Mouse (Mus musculus): Measurements from ENCODE around the gene Zfr2. TPM values are rescaled to one million over a fixed set of nuclear protein-coding genes. Genes with fewer than 3 reads are reported as not detected.

The Zfr2 gene
- polyA plus RNA-seq, 1 experiment from 2014 or later = 5.6 TPM

- Histone ChIP-seq H3K4me3 (peak overlapping the region; percentile 73), H3K9me3 (no peaks in the 10 kb centered on the region; the same call in 1 of the 2 replicates), H3K4me1 (peaks cover 22% of the 10 kb centered on the region), H3K27me3 (ENCODE audit: insufficient read depth, poor library complexity, severe bottlenecking) (peaks cover 4% of the 10 kb centered on the region), H3K36me3 (peaks cover 51% of the 10 kb centered on the region), H3K27ac (0 out of 2 replicates have a peak overlapping the region, but pooled peaks have one; percentile 31)
- WGBS = 91% methylated on average over 8 of the region's 8 CpGs
- DNase-seq (ENCODE audit: low spot score) = no peak
These were observed 32.6 kb downstream of the Zfr2 start for GRCm38 (mm10) chr10:81265540-81265939.

GRCm38 (mm10) chr10:81266211-81267105 lies 33.5 kb downstream of the Zfr2 start, which contains the start of the genes Mrpl54 and Apba3:
Gene Mrpl54, minus strand, starts transcription at chr10:81266934.
Gene Apba3, plus strand, starts transcription at chr10:81266960.
- WGBS = 1% methylated on average over 48 of the region's 48 CpGs

GRCm38 (mm10) chr10:81268056-81268455 lies 35.1 kb downstream of the Zfr2 start:
- Histone ChIP-seq H3K27ac (peak overlapping the region; percentile 86), H3K36me3 (peaks cover 61% of the 10 kb centered on the region), H3K4me3 (peak overlapping the region; percentile 71), H3K9me3 (no peaks in the 10 kb centered on the region), H3K4me1 (peaks cover 22% of the 10 kb centered on the region), H3K27me3 (ENCODE audit: insufficient read depth, poor library complexity, severe bottlenecking) (no peaks in the 10 kb centered on the region)
- DNase-seq (ENCODE audit: low spot score) = peak; percentile 95
- 3% methylated on average over 23 of the region's 23 CpGs for WGBS

More at GRCm38 (mm10) chr10:81266211-81267105, 33.5 kb downstream of the Zfr2 start, which contains the start of the genes Mrpl54 and Apba3:
- Histone ChIP-seq H3K27ac (peak within 1 kb of the TSS; percentile 99), H3K4me1 (peaks cover 22% of the 10 kb centered on the region), H3K9me3 (no peaks in the 10 kb centered on the region), H3K27me3 (ENCODE audit: insufficient read depth, poor library complexity, severe bottlenecking) (no peaks in the 10 kb centered on the region), H3K4me3 (peak within 1 kb of the TSS; percentile 73), H3K36me3 (peaks cover 60% of the 10 kb centered on the region)
- DNase-seq (ENCODE audit: low spot score) = peak; percentile 98

- Histone ChIP-seq H3K4me1 (peaks cover 17% of the 10 kb centered on the region), H3K27me3 (ENCODE audit: insufficient read depth, poor library complexity, severe bottlenecking) (no peaks in the 10 kb centered on the region), H3K9me3 (no peaks in the 10 kb centered on the region), H3K36me3 (peaks cover 61% of the 10 kb centered on the region), H3K4me3 (peak overlapping the region; percentile 71), H3K27ac (peak overlapping the region; percentile 86)
- DNase-seq (ENCODE audit: low spot score) = no peak
- 82% methylated on average over 16 of the region's 16 CpGs for WGBS
These were observed 35.9 kb downstream of the Zfr2 start for GRCm38 (mm10) chr10:81268643-81269412.

GRCm38 (mm10) chr10:81272356-81272755 lies 39.4 kb downstream of the Zfr2 start:
- no peak for DNase-seq (ENCODE audit: low spot score)
- WGBS = 95% methylated on average over 21 of the region's 21 CpGs
- H3K36me3 ChIP-seq = peaks cover 45% of the 10 kb centered on the region

GRCm38 (mm10) chr10:81273842-81274241 lies 40.9 kb downstream of the Zfr2 start:
- H3K4me1 ChIP-seq = peaks cover 9% of the 10 kb centered on the region
- peaks cover 45% of the 10 kb centered on the region for H3K36me3 ChIP-seq
- no peak overlapping the region for H3K27ac ChIP-seq
- DNase-seq (ENCODE audit: low spot score) = no peak
- peaks cover 23% of the 10 kb centered on the region for H3K27me3 ChIP-seq (ENCODE audit: insufficient read depth, poor library complexity, severe bottlenecking)
- no peak overlapping the region for H3K4me3 ChIP-seq
- WGBS = 93% methylated on average over 19 of the region's 19 CpGs
- H3K9me3 ChIP-seq = no peaks in the 10 kb centered on the region

More at GRCm38 (mm10) chr10:81272356-81272755, 39.4 kb downstream of the Zfr2 start:
- H3K9me3 ChIP-seq = no peaks in the 10 kb centered on the region
- H3K4me1 ChIP-seq = peaks cover 14% of the 10 kb centered on the region
- no peak overlapping the region for H3K27ac ChIP-seq
- H3K4me3 ChIP-seq = no peak overlapping the region
- H3K27me3 ChIP-seq (ENCODE audit: insufficient read depth, poor library complexity, severe bottlenecking) = 0 out of 2 replicates have a peak, but pooled peaks cover 11% of the 10 kb centered on the region

GRCm38 (mm10) chr10:81277676-81278075 lies 44.7 kb downstream of the Zfr2 start:
- WGBS = 73% methylated on average over 22 of the region's 22 CpGs

GRCm38 (mm10) chr10:81279496-81279895 lies 46.5 kb downstream of the Zfr2 start:
- peaks cover 78% of the 10 kb centered on the region for H3K27me3 ChIP-seq (ENCODE audit: insufficient read depth, poor library complexity, severe bottlenecking)
- 32% methylated on average over 10 of the region's 10 CpGs for WGBS
- H3K4me3 ChIP-seq = no peak overlapping the region; the same call in 1 of the 2 replicates
- peak overlapping the region; percentile 44; the same call in 1 of the 2 replicates for H3K27ac ChIP-seq
- H3K9me3 ChIP-seq = no peaks in the 10 kb centered on the region
- no peak for DNase-seq (ENCODE audit: low spot score)
- no peaks in the 10 kb centered on the region; the same call in 1 of the 2 replicates for H3K36me3 ChIP-seq
- H3K4me1 ChIP-seq = peaks cover 16% of the 10 kb centered on the region

More at GRCm38 (mm10) chr10:81277676-81278075, 44.7 kb downstream of the Zfr2 start:
- H3K27me3 ChIP-seq (ENCODE audit: insufficient read depth, poor library complexity, severe bottlenecking) = peaks cover 60% of the 10 kb centered on the region
- peaks cover 15% of the 10 kb centered on the region for H3K36me3 ChIP-seq
- peaks cover 16% of the 10 kb centered on the region for H3K4me1 ChIP-seq
- H3K27ac ChIP-seq = no peak overlapping the region
- no peaks in the 10 kb centered on the region for H3K9me3 ChIP-seq
- H3K4me3 ChIP-seq = no peak overlapping the region
- no peak for DNase-seq (ENCODE audit: low spot score)

GRCm38 (mm10) chr10:81284189-81284588 lies 51.2 kb downstream of the Zfr2 start:
- Histone ChIP-seq H3K27me3 (ENCODE audit: insufficient read depth, poor library complexity, severe bottlenecking) (peaks cover 83% of the 10 kb centered on the region), H3K4me1 (peaks cover 30% of the 10 kb centered on the region), H3K27ac (no peak overlapping the region), H3K4me3 (no peak overlapping the region), H3K9me3 (no peaks in the 10 kb centered on the region), H3K36me3 (no peaks in the 10 kb centered on the region; the same call in 1 of the 2 replicates)
- 42% methylated on average over 6 of the region's 6 CpGs for WGBS
- DNase-seq (ENCODE audit: low spot score) = no peak

- no peak for DNase-seq (ENCODE audit: low spot score)
- Histone ChIP-seq H3K27me3 (ENCODE audit: insufficient read depth, poor library complexity, severe bottlenecking) (peaks cover 83% of the 10 kb centered on the region), H3K36me3 (no peaks in the 10 kb centered on the region; the same call in 1 of the 2 replicates), H3K27ac (no peak overlapping the region), H3K4me1 (peaks cover 29% of the 10 kb centered on the region), H3K4me3 (peak overlapping the region; percentile 55; the same call in 1 of the 2 replicates), H3K9me3 (no peaks in the 10 kb centered on the region)
- 9% methylated on average over 17 of the region's 17 CpGs for WGBS
These were observed 51.8 kb downstream of the Zfr2 start for GRCm38 (mm10) chr10:81284719-81285118.

GRCm38 (mm10) chr10:81285694-81286450 lies 52.9 kb downstream of the Zfr2 start:
- Histone ChIP-seq H3K36me3 (no peaks in the 10 kb centered on the region), H3K4me1 (peaks cover 29% of the 10 kb centered on the region), H3K4me3 (peak overlapping the region; percentile 55), H3K27me3 (ENCODE audit: insufficient read depth, poor library complexity, severe bottlenecking) (peaks cover 83% of the 10 kb centered on the region), H3K27ac (peak overlapping the region; percentile 84), H3K9me3 (no peaks in the 10 kb centered on the region)
- DNase-seq (ENCODE audit: low spot score) = peak; percentile 96
- WGBS = 2% methylated on average over 54 of the region's 54 CpGs

GRCm38 (mm10) chr10:81286586-81286985 lies 53.6 kb downstream of the Zfr2 start:
- Histone ChIP-seq H3K27me3 (ENCODE audit: insufficient read depth, poor library complexity, severe bottlenecking) (peaks cover 83% of the 10 kb centered on the region), H3K9me3 (no peaks in the 10 kb centered on the region), H3K4me1 (peaks cover 30% of the 10 kb centered on the region), H3K4me3 (no peak overlapping the region), H3K36me3 (no peaks in the 10 kb centered on the region), H3K27ac (no peak overlapping the region)
- 38% methylated on average over 6 of the region's 6 CpGs for WGBS
- DNase-seq (ENCODE audit: low spot score) = no peak
